Comparison of ENCODE assay signal across 20 mouse cellular contexts in genomic region chr12:70325826-70326225, GRCm38 (mm10). TPM values are rescaled to one million over a fixed set of nuclear protein-coding genes. Genes with fewer than 3 reads are reported as not detected.
DNase-seq lines count a peak whose midpoint lies in the region; ATAC-seq and TF ChIP-seq lines count a peak whose summit lies in the region.
"Had no signal": no experiment of that assay in that cellular context is flagged by ENCODE, and none has a peak within 500 bp of the region (broad histone marks: within the 10 kb centered on the region; RNA-seq: fewer than 3 reads in every experiment).

No protein-coding gene starts in this region.

- no peak overlapping the region for H3K4me2 ChIP-seq in hindbrain, embryonic 13.5 days
- H3K4me2 ChIP-seq in hindbrain, embryonic 11.5 days (replicated peaks; ENCODE audit: low read depth, low read length), result no peak overlapping the region
- no peak overlapping the region for H3K4me2 ChIP-seq in midbrain, embryonic 15.5 days
- H3K4me2 ChIP-seq: heart, embryonic 11.5 days; liver, embryonic 11.5 days; lung, embryonic 14.5 days had no signal

- H3K36me3 ChIP-seq in hindbrain, embryonic 13.5 days, result no peaks in the 10 kb centered on the region; the same call in 1 of the 2 replicates
- no peaks in the 10 kb centered on the region for H3K36me3 ChIP-seq in hindbrain, embryonic 11.5 days (ENCODE audit: control insufficient read depth, insufficient read depth, low read length)
- H3K36me3 ChIP-seq in midbrain, embryonic 15.5 days (replicated peaks), result no peaks in the 10 kb centered on the region

- H3K27ac ChIP-seq in hindbrain, embryonic 13.5 days, result peak overlapping the region; percentile 13; the same call in 1 of the 2 replicates
- H3K27ac ChIP-seq in hindbrain, embryonic 11.5 days (ENCODE audit: low read depth, low read length), result no peak overlapping the region
- H3K27ac ChIP-seq in cerebellum, adult 2 months (ENCODE audit: insufficient read depth, low read length), result no peak overlapping the region
- peak overlapping the region; percentile 53 for H3K27ac ChIP-seq in midbrain, embryonic 15.5 days

- H3K4me3 ChIP-seq in hindbrain, embryonic 13.5 days, result no peak overlapping the region
- no peak overlapping the region for H3K4me3 ChIP-seq in hindbrain, embryonic 11.5 days (ENCODE audit: low read depth, low read length)
- H3K4me3 ChIP-seq in cerebellum, adult 2 months (replicated peaks; ENCODE audit: insufficient read depth, low read depth, low read length), result no peak overlapping the region
- no peak overlapping the region for H3K4me3 ChIP-seq in midbrain, embryonic 15.5 days

- TF ChIP-seq CTCF in cerebellum, adult 2 months (IDR thresholded peaks at IDR 0.05; ENCODE audit: borderline replicate concordance, insufficient read depth, low read depth, low read length), result no peak

- ATAC-seq in hindbrain, embryonic 13.5 days (ENCODE audit: low FRiP score), result no peak
- ATAC-seq in hindbrain, embryonic 11.5 days (ENCODE audit: low FRiP score), result no peak
- ATAC-seq in midbrain, embryonic 15.5 days (replicated peaks), result 0 out of 2 replicates have a peak, but pooled peaks have one; percentile 9
- ATAC-seq: CD4-positive, CD25-positive, alpha-beta regulatory T cell, adult 4 months; forebrain, postnatal 0 days; intestine, postnatal 0 days had no signal

- no peak for DNase-seq in hindbrain, embryonic 11.5 days (ENCODE audit: low spot score)
- DNase-seq in adrenal gland, postnatal 10 days, result peak; percentile 28
- peak; percentile 64 to 84 for DNase-seq in cerebellum, adult 2 months
- no peak for DNase-seq in right cerebral cortex, postnatal 14 days
- no peak for DNase-seq in embryo, embryonic 10.5 days (ENCODE audit: low spot score)
- DNase-seq: forebrain, postnatal 0 days; gastrocnemius, postnatal 14 days; heart, postnatal 36 days; kidney, postnatal 14 days; left cerebral cortex, postnatal 4 days; lung, embryonic 14.5 days; retina, postnatal 1 day; thymus, adult 2 months had no signal

- no peak for TF ChIP-seq POLR2A in cerebellum, adult 2 months (IDR thresholded peaks at IDR 0.05; ENCODE audit: borderline replicate concordance, insufficient read depth, low read length)

- H3K9ac ChIP-seq in hindbrain, embryonic 13.5 days, result no peak overlapping the region
- no peak overlapping the region for H3K9ac ChIP-seq in hindbrain, embryonic 11.5 days (ENCODE audit: low read depth, low read length)
- H3K9ac ChIP-seq in midbrain, embryonic 15.5 days, result no peak overlapping the region
- H3K9ac ChIP-seq: forebrain, postnatal 0 days; lung, embryonic 14.5 days had no signal

- H3K27me3 ChIP-seq in hindbrain, embryonic 13.5 days, result no peaks in the 10 kb centered on the region
- H3K27me3 ChIP-seq in hindbrain, embryonic 11.5 days (ENCODE audit: control insufficient read depth, insufficient read depth, low read length), result no peaks in the 10 kb centered on the region
- no peaks in the 10 kb centered on the region for H3K27me3 ChIP-seq in cerebellum, adult 2 months (ENCODE audit: control insufficient read depth, insufficient read depth, low read length)
- no peaks in the 10 kb centered on the region for H3K27me3 ChIP-seq in midbrain, embryonic 15.5 days (replicated peaks)

- WGBS in hindbrain, embryonic 13.5 days, result 67% methylated on average over 7 of the region's 7 CpGs
- 64% methylated on average over 7 of the region's 7 CpGs for WGBS in hindbrain, embryonic 11.5 days
- 33% methylated on average over 7 of the region's 7 CpGs for WGBS in cerebellum, adult 2 months
- 63% methylated on average over 7 of the region's 7 CpGs for WGBS in midbrain, embryonic 15.5 days

- H3K4me1 ChIP-seq in hindbrain, embryonic 13.5 days (replicated peaks), result peaks cover 11% of the 10 kb centered on the region
- H3K4me1 ChIP-seq in hindbrain, embryonic 11.5 days (replicated peaks; ENCODE audit: control insufficient read depth, insufficient read depth, low read length), result no peaks in the 10 kb centered on the region
- peaks cover 12% of the 10 kb centered on the region for H3K4me1 ChIP-seq in cerebellum, adult 2 months (ENCODE audit: control insufficient read depth, insufficient read depth, low read length)
- H3K4me1 ChIP-seq in midbrain, embryonic 15.5 days, result peaks cover 4% of the 10 kb centered on the region; the same call in 1 of the 2 replicates

- no peaks in the 10 kb centered on the region for H3K9me3 ChIP-seq in hindbrain, embryonic 13.5 days
- H3K9me3 ChIP-seq in hindbrain, embryonic 11.5 days (ENCODE audit: control insufficient read depth, low read length), result no peaks in the 10 kb centered on the region
- H3K9me3 ChIP-seq in midbrain, embryonic 15.5 days, result no peaks in the 10 kb centered on the region

RNA-seq across cellular contexts. Expression of gene Trim9, which starts 21.6 kb away (rescaled TPM):
- 57.4 and 57.7 TPM in 2 replicates for polyA plus RNA-seq in hindbrain, embryonic 13.5 days (2015; fragmentation: Nextera tagmentation; extraction: Ambion mirVana)
- polyA plus RNA-seq in hindbrain, embryonic 11.5 days (2014; fragmentation: Nextera tagmentation; extraction: Ambion mirVana), result 14.3 and 18.4 TPM in 2 replicates
- total RNA-seq in adrenal gland, postnatal 10 days (2021), result 1 to 10 TPM; 2.7 to 3.8 TPM
- polyA plus RNA-seq in cerebellum, adult 2 months (2012; rRNA removed), result 130 and 145 TPM in 2 replicates
- polyA plus RNA-seq in midbrain, embryonic 15.5 days (2015; fragmentation: Nextera tagmentation; extraction: Ambion mirVana), result 89.2 and 91.8 TPM in 2 replicates
- total RNA-seq: MEL had no signal

Comparison
In these comparisons a context has a peak if more than half of its experiments do, and no peak if none do; other contexts are left out.
1. H3K27ac ChIP-seq: peak in hindbrain, embryonic 13.5 days (single experiment) and midbrain, embryonic 15.5 days (single experiment); none in hindbrain, embryonic 11.5 days (single experiment) and cerebellum, adult 2 months (single experiment).
2. DNase-seq: peak in adrenal gland, postnatal 10 days (single experiment) and cerebellum, adult 2 months (2 of 2); none in hindbrain, embryonic 11.5 days (single experiment), right cerebral cortex, postnatal 14 days (single experiment) and embryo, embryonic 10.5 days (single experiment).